Mouse (Mus musculus) brain, embryonic 14.5 days (tissue): ENCODE data around the gene Tsr2.

Source experiments
- CTCF ChIP-seq: fragments of 200-500 bp; IDR thresholded peaks from 2 replicates; pipeline ENCODE4 v1.5.1; 2012; ENCODE audit warnings: inconsistent platforms, mild to moderate bottlenecking, moderate library complexity, borderline replicate concordance; ENCODE audit not compliant: insufficient read depth, insufficient read length; ENCODE audit errors: extremely low read depth
- POLR2A ChIP-seq: fragments of 200-500 bp; IDR thresholded peaks from 2 replicates; pipeline ENCODE4 v1.6.1; 2012; ENCODE audit warnings: mild to moderate bottlenecking, inconsistent platforms, borderline replicate concordance; ENCODE audit not compliant: poor library complexity, insufficient read depth, insufficient read length, severe bottlenecking; ENCODE audit errors: extremely low read depth

DNA sequence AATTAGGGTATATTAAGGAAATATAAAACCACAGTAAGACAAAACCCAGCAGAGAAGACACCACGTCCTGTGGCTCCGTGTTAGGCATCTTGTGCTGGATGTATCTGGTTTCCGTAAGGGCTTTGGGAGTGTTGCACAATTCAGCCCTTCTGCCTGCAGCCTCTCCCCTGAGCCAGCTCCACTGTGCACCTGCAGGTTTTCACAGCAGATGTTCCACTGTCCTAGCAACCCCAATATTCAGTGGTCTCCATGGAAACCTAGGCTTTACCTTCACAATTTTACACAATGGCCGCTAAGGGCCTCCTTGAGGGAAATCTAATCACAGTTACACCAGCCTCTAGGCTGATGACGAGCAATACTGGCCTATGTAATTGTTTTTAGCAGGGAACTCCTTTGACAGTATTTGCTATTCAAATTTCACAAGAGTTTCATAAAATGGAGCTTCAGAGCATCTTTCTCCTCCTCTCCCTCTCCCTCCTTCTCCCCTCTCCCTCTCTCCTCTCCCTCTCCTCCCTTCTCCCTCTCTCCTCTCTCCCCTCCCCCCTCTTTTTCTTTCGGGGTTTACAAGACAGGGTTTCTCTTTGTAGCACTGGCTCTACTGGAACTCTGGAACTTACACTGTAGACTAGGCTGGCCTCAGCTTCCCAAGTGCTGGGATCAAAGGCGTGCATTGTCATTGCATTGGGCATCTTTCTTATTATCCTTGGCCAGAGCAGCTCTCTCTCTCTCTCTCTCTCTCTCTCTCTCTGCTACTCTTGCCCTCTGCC lies 11.1 kb upstream of the Tsr2 start:
- TF ChIP-seq CTCF = no peak
- no peak for TF ChIP-seq POLR2A
